Mouse (Mus musculus) testis, adult 2 months (tissue): Measurements from ENCODE around the gene Ube2g2.

Experiments
- CTCF ChIP-seq: fragments of 200-500 bp; IDR thresholded peaks from 2 replicates; pipeline ENCODE4 v1.5.1; 2012; ENCODE audit warnings: low read depth, mild to moderate bottlenecking, inconsistent platforms, low read length, moderate library complexity; ENCODE audit not compliant: control insufficient read depth, insufficient read depth, insufficient replicate concordance
- POLR2A ChIP-seq: fragments of 200-500 bp; IDR thresholded peaks from 2 replicates; pipeline ENCODE4 v1.6.1; 2012; ENCODE audit warnings: low read depth, mild to moderate bottlenecking, inconsistent platforms, low read length, moderate library complexity; ENCODE audit not compliant: control insufficient read depth

- TF ChIP-seq CTCF (no peak), POLR2A (no peak)
These were observed 30.0 kb downstream of the Ube2g2 start for GRCm38 (mm10) chr10:77652046-77652445.
